Mouse (Mus musculus) small intestine, adult 2 months (tissue): ENCODE results near the gene Fam53b.

Source experiments
- CTCF ChIP-seq: fragments of 200-500 bp; IDR thresholded peaks from 2 replicates; pipeline ENCODE4 v1.5.1; 2012; ENCODE audit warnings: low read depth, mild to moderate bottlenecking, control low read depth, inconsistent platforms, low read length, moderate library complexity, mixed read lengths; ENCODE audit not compliant: insufficient replicate concordance, insufficient read length; ENCODE audit errors: extremely low read depth
- POLR2A ChIP-seq: fragments of 200-500 bp; IDR thresholded peaks from 2 replicates; pipeline ENCODE4 v1.6.1; 2012; ENCODE audit warnings: low read depth, mild to moderate bottlenecking, control low read depth, inconsistent platforms, low read length, moderate library complexity

- TF ChIP-seq CTCF (no peak), POLR2A (no peak)
Measured at GRCm38 (mm10) chr7:132804461-132804860, 9.2 kb downstream of the Fam53b start.
